Mouse (Mus musculus): ENCODE measurements around the gene Emilin1. TPM values are rescaled to one million over a fixed set of nuclear protein-coding genes. Genes with fewer than 3 reads are reported as not detected.

Gene Emilin1
- polyA plus RNA-seq, 1 experiment from 2014 or later = 204 TPM

GRCm38 (mm10) chr5:30943004-30943403 is 29.8 kb downstream of the Emilin1 start:
- H3K27ac ChIP-seq = no peak overlapping the region
- 88% methylated on average over 2 of the region's 2 CpGs for WGBS
- ATAC-seq (replicated peaks; ENCODE audit: low FRiP score, low read depth) (no peak), DNase-seq (ENCODE audit: low spot score) (no peak)
- no peaks in the 10 kb centered on the region for H3K9me3 ChIP-seq (replicated peaks; ENCODE audit: low read length)
- no peak overlapping the region for H3K9ac ChIP-seq (ENCODE audit: low read depth, low read length)
- H3K36me3 ChIP-seq (ENCODE audit: insufficient read depth, low read length) = no peaks in the 10 kb centered on the region
- no peak overlapping the region for H3K4me2 ChIP-seq (ENCODE audit: low read length)
- H3K27me3 ChIP-seq (ENCODE audit: insufficient read depth, low read length) = no peaks in the 10 kb centered on the region
- H3K4me1 ChIP-seq (replicated peaks; ENCODE audit: insufficient read depth, low read length) = no peaks in the 10 kb centered on the region
- TF ChIP-seq CTCF (IDR thresholded peaks at IDR 0.05; ENCODE audit: low read depth) = peak; percentile 58
- H3K4me3 ChIP-seq (replicated peaks; ENCODE audit: low read depth, low read length) = no peak overlapping the region

- no peaks in the 10 kb centered on the region for H3K36me3 ChIP-seq (ENCODE audit: insufficient read depth, low read length)
- H3K4me2 ChIP-seq (ENCODE audit: low read length) = no peak overlapping the region
- no peak overlapping the region for H3K4me3 ChIP-seq (replicated peaks; ENCODE audit: low read depth, low read length)
- no peak for TF ChIP-seq CTCF (IDR thresholded peaks at IDR 0.05; ENCODE audit: low read depth)
- WGBS = 94% methylated on average over 6 of the region's 6 CpGs
- H3K9me3 ChIP-seq (replicated peaks; ENCODE audit: low read length) = no peaks in the 10 kb centered on the region
- H3K27ac ChIP-seq = peak overlapping the region; percentile 31; the same call in 1 of the 2 replicates
- H3K4me1 ChIP-seq (replicated peaks; ENCODE audit: insufficient read depth, low read length) = no peaks in the 10 kb centered on the region
- no peak overlapping the region for H3K9ac ChIP-seq (ENCODE audit: low read depth, low read length)
- ATAC-seq (replicated peaks; ENCODE audit: low FRiP score, low read depth) (no peak), DNase-seq (ENCODE audit: low spot score) (no peak)
- no peaks in the 10 kb centered on the region for H3K27me3 ChIP-seq (ENCODE audit: insufficient read depth, low read length)
Observed at GRCm38 (mm10) chr5:30944344-30944743, 31.1 kb downstream of the Emilin1 start.

GRCm38 (mm10) chr5:30944956-30945781 is 32.0 kb downstream of the Emilin1 start, which contains the start of gene Cgref1:
Gene Cgref1, minus strand, starts transcription at chr5:30945591.
- H3K27me3 ChIP-seq (ENCODE audit: insufficient read depth, low read length) = no peaks in the 10 kb centered on the region
- ATAC-seq (replicated peaks; ENCODE audit: low FRiP score, low read depth) = peak; percentile 65
- DNase-seq (ENCODE audit: low spot score) = peak; percentile 69
- H3K4me1 ChIP-seq (replicated peaks; ENCODE audit: insufficient read depth, low read length) = no peaks in the 10 kb centered on the region; the same call in 1 of the 2 replicates
- H3K27ac ChIP-seq = peak within 1 kb of the TSS; percentile 31; the same call in 1 of the 2 replicates
- peak; percentile 63; the same call in 1 of the 2 replicates for TF ChIP-seq CTCF (IDR thresholded peaks at IDR 0.05; ENCODE audit: low read depth)
- peak within 1 kb of the TSS; percentile 83 for H3K4me2 ChIP-seq (ENCODE audit: low read length)
- H3K4me3 ChIP-seq (replicated peaks; ENCODE audit: low read depth, low read length) = peak within 1 kb of the TSS; percentile 35
- no peaks in the 10 kb centered on the region for H3K9me3 ChIP-seq (replicated peaks; ENCODE audit: low read length)
- H3K9ac ChIP-seq (ENCODE audit: low read depth, low read length) = peak within 1 kb of the TSS; percentile 57
- H3K36me3 ChIP-seq (ENCODE audit: insufficient read depth, low read length) = no peaks in the 10 kb centered on the region
- WGBS = 4% methylated on average over 44 of the region's 44 CpGs

- Histone ChIP-seq H3K9me3 (replicated peaks; ENCODE audit: low read length) (no peaks in the 10 kb centered on the region), H3K4me1 (replicated peaks; ENCODE audit: insufficient read depth, low read length) (peaks cover 5% of the 10 kb centered on the region), H3K27me3 (ENCODE audit: insufficient read depth, low read length) (no peaks in the 10 kb centered on the region), H3K36me3 (ENCODE audit: insufficient read depth, low read length) (peaks cover 4% of the 10 kb centered on the region; the same call in 1 of the 2 replicates), H3K4me2 (ENCODE audit: low read length) (no peak overlapping the region), H3K9ac (ENCODE audit: low read depth, low read length) (no peak overlapping the region), H3K27ac (peak overlapping the region; percentile 87), H3K4me3 (replicated peaks; ENCODE audit: low read depth, low read length) (no peak overlapping the region)
- TF ChIP-seq CTCF (IDR thresholded peaks at IDR 0.05; ENCODE audit: low read depth) = no peak
- ATAC-seq (replicated peaks; ENCODE audit: low FRiP score, low read depth) = peak; percentile 40
- 67% methylated on average over 5 of the region's 5 CpGs for WGBS
- no peak for DNase-seq (ENCODE audit: low spot score)
Observed at GRCm38 (mm10) chr5:30948620-30949019, 35.4 kb downstream of the Emilin1 start.

- Histone ChIP-seq H3K4me3 (replicated peaks; ENCODE audit: low read depth, low read length) (peak overlapping the region; percentile 59), H3K36me3 (ENCODE audit: insufficient read depth, low read length) (peaks cover 16% of the 10 kb centered on the region), H3K9me3 (replicated peaks; ENCODE audit: low read length) (no peaks in the 10 kb centered on the region), H3K27me3 (ENCODE audit: insufficient read depth, low read length) (no peaks in the 10 kb centered on the region), H3K4me2 (ENCODE audit: low read length) (peak overlapping the region; percentile 97), H3K27ac (peak overlapping the region; percentile 87), H3K9ac (ENCODE audit: low read depth, low read length) (peak overlapping the region; percentile 61), H3K4me1 (replicated peaks; ENCODE audit: insufficient read depth, low read length) (peaks cover 5% of the 10 kb centered on the region)
- WGBS = under 1% methylated on average over 31 of the region's 31 CpGs
- ATAC-seq (replicated peaks; ENCODE audit: low FRiP score, low read depth) (peak; percentile 78), DNase-seq (ENCODE audit: low spot score) (peak; percentile 97)
- TF ChIP-seq CTCF (IDR thresholded peaks at IDR 0.05; ENCODE audit: low read depth) = peak; percentile 44; the same call in 1 of the 2 replicates
Observed at GRCm38 (mm10) chr5:30949654-30950326, 36.6 kb downstream of the Emilin1 start.

- peak overlapping the region; percentile 59 for H3K4me3 ChIP-seq (replicated peaks; ENCODE audit: low read depth, low read length)
- peak overlapping the region; percentile 97 for H3K4me2 ChIP-seq (ENCODE audit: low read length)
- DNase-seq (ENCODE audit: low spot score) = no peak
- 56% methylated on average over 4 of the region's 4 CpGs for WGBS
- H3K9me3 ChIP-seq (replicated peaks; ENCODE audit: low read length) = no peaks in the 10 kb centered on the region
- TF ChIP-seq CTCF (IDR thresholded peaks at IDR 0.05; ENCODE audit: low read depth) = no peak
- H3K27me3 ChIP-seq (ENCODE audit: insufficient read depth, low read length) = no peaks in the 10 kb centered on the region
- ATAC-seq (replicated peaks; ENCODE audit: low FRiP score, low read depth) = no peak
- peak overlapping the region; percentile 87 for H3K27ac ChIP-seq
- H3K9ac ChIP-seq (ENCODE audit: low read depth, low read length) = peak overlapping the region; percentile 61; the same call in 1 of the 2 replicates
- peaks cover 5% of the 10 kb centered on the region for H3K4me1 ChIP-seq (replicated peaks; ENCODE audit: insufficient read depth, low read length)
- peaks cover 21% of the 10 kb centered on the region for H3K36me3 ChIP-seq (ENCODE audit: insufficient read depth, low read length)
Observed at GRCm38 (mm10) chr5:30950451-30950850, 37.2 kb downstream of the Emilin1 start.
